Mouse (Mus musculus): ENCODE measurements around the gene Mrpl21.

Gene Mrpl21

DNA sequence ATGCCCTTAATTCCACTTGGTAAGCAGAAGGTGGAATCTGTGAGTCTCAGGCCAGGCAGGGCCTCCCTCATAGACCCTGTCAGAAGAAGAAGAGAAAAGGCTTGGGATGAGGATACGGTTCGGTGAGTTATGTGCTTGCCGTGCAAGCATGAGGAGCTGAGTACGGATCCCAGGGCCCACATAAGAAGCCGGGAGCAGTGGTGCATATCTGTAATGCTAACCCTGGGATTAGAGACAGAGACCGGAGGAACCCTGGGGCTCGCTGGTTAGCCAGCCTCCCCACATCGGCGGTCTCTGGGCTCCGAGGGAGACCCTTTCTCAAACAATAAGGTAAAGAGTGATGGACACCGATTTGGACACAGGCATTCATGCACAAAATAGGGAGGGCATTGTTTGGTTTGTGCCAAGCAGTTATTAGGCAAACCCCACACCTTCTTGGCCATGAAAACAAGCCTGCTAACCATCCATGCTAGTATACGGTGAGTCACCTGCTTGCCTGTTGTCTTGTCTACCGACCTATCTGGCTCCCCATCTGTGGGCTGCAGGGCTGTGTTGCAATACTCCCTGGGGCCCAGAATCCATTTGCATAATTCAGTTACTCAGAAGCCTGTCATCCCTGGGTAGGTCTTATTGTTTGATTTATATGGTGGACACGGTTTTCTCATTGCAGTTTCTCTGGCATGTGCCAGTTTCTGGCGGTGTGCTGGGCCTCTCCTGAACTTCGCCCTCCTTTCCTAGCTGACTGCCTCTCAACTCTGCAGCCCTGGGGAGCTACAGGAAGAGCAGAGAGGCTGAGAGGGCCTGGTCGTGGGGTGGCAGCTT, 51.2 kb downstream of the Mrpl21 start:
- in situ Hi-C loops (cut with MboI; ENCODE audit: low pct_unique_long_range_greater_than_20kb in 1 of 2, low sequenced_read_pairs in 2 of 2, unreplicated experiment in 1 of 2), result no loop called here

DNA sequence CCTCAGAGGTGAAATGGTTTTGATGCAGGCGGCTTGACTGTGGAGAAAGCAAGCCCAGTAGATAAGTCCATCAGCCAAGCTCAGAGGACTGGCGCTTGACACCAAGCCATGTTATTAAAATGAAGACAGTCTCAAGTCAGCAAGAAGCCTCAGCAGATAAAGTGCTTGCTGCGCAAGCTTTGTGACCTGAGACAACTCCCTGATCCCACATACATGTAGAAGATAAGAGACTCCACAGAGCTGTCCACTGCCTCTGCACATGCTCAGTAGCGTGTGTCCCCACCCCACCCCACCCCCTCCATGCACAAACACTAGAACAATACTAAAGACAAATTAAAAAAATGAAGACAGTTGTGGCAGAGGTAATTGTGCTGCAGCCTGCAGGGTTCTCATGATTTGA, 51.8 kb downstream of the Mrpl21 start:
- in situ Hi-C loops (cut with MboI; ENCODE audit: low pct_unique_long_range_greater_than_20kb in 1 of 2, low sequenced_read_pairs in 2 of 2, unreplicated experiment in 1 of 2), result no loop called here

DNA sequence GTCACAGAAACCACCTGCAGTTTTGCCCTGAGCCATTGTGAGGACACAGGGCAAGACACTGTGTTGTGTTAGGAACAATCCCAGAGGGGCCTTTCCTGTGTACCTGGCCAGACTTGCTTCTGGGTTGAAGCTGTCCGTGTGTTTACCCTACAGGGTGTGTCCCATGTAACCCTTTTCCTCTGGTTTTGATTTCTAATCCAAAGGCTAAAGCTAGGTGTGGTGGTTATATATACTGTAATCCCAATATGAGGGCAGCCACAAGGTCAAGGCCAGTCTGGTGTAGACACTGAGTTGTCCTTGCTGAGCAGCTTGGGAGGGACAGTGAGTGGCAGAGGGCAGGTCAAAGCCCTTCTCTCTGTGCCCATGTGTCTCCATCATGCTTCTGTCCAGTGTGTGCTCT, 53.2 kb downstream of the Mrpl21 start:
- in situ Hi-C loops (cut with MboI; ENCODE audit: low pct_unique_long_range_greater_than_20kb in 1 of 2, low sequenced_read_pairs in 2 of 2, unreplicated experiment in 1 of 2), result no loop called here

DNA sequence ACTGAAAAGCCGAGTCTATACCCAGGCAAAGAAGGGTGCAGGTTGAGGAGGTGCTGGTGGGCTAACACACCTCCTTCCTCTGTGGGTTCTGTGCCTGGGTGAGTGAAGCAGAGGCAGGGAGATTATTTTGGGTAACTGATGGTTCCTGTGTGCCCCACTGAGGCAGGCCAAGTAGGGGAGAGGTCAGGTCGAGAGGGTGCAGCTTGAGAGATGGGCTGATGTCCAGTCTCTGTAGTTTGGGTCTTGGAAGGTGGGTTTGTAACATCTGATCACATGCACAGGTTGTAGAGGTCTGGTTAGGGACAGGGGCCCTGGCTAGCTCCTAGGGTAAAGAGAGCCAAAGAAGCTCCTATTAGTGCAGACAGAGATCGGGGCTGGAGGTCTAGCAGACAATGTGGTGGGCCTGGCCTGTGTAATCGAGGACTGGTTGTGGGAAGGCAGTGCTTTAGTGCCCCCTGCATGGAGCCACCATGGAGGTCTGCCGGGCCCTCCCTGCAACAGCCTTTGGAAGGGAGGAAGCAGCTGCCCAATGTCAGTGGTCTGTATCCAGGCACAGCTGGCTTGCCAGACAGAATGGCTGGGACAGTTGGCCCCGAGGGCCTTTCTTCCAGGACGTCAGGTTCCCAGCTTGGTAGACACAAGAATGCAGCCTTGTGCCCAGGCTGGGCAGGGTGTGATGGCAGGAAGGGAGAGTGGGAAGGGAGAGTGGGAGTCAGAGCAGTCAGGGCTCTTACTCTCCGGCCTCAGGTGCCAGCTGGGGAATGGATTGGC, 54.0 kb downstream of the Mrpl21 start:
- in situ Hi-C loops (cut with MboI; ENCODE audit: low pct_unique_long_range_greater_than_20kb in 1 of 2, low sequenced_read_pairs in 2 of 2, unreplicated experiment in 1 of 2), result no loop called here

DNA sequence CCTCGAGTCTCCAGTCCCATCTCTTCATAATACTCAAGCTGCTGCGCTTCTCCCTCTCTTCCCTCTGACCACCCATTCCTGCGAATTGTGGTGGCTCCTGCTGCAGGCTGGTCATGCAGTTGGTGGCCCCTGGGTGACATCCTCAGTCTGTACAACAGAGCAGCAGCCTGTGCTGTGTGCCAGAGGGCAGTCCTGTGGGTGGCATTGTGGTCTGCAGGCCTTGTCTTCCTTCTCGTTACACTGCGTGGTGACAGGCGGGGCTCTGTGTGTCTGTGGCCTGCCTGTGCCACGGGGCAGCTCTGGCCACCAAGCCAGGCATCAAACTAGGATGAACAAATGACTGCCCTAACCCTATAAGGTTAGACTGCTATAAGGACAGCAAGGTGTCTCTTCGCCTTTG, 56.5 kb downstream of the Mrpl21 start:
- in situ Hi-C loops (cut with MboI; ENCODE audit: low pct_unique_long_range_greater_than_20kb in 1 of 2, low sequenced_read_pairs in 2 of 2, unreplicated experiment in 1 of 2), result no loop called here

DNA sequence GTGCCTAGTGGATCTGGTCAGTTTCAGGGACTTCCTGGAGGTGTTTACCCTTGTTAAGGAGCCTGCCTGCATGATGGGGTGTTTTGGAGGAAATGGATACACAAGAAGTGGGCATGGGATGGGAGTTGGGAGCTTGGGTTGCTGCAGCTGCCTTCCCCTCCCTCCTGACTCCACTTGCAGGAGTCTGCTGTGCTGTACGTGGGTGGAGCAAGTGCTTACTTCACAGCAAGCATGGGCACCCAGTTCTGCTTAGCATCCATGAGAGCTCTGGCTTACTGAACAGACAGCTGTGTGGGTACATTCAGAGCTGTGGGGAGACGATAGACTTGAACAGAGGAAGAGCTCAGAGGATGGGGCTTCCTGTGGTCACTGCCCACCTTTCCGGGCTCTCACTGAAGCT, 58.3 kb downstream of the Mrpl21 start:
- in situ Hi-C loops (cut with MboI; ENCODE audit: low pct_unique_long_range_greater_than_20kb in 1 of 2, low sequenced_read_pairs in 2 of 2, unreplicated experiment in 1 of 2), result no loop called here
